Mouse (Mus musculus): ENCODE data around the gene Tmem19.

Tmem19 gene

GRCm38 (mm10) chr10:115361840-115362622 lies at the start of gene Tmem19:
Gene Tmem19, minus strand, starts transcription at chr10:115362501.
- peak; percentile 93 to 95 for DNase-seq (ENCODE audit: low spot score in 2 of 2)

- peak; percentile 31 to 59 for DNase-seq (ENCODE audit: low spot score in 2 of 2)
Measured at GRCm38 (mm10) chr10:115406393-115406792, 44.1 kb upstream of the Tmem19 start.

DNA sequence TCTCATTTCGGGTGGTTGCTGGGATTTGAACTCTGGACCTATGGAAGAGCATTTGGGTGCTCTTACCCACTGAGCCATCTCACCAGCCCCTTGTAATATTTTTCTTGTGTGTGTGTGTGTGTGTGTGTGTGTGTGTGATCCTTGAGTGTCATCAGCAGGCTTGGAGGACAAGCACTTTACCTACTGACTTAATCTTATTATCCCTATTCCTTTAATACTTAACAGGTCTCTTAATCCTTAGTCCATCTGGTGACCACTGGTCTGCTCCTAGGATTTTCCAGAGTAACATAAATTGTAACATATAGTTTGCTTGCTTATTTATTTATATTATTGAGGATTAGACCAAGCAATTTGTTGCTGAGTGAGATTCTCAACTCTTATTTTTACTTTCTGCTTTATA lies 29.6 kb upstream of the Tmem19 start:
- no peak for DNase-seq (ENCODE audit: low spot score in 2 of 2)

DNA sequence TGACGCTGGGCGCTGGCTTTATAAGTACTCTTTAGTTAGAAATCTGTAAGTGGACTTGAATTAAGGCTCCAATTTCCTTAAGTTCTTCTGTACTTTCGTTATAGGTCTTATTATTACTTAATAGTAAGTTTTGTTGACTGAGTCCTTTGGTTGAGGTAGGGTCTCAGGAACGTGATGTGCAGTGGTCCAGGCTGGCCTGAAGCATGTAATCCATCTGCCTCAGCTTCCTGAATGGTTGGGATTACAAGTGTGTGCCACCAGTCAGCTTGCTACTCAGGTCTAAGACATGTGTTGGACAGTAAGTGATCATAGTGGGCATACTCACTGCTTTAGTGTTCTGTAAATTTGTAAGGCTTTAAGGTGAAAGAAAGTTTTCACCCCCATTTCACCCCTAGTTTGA lies 28.8 kb upstream of the Tmem19 start:
- DNase-seq (ENCODE audit: low spot score in 2 of 2) = no peak

- no peak for DNase-seq (ENCODE audit: low spot score in 2 of 2)
Measured at GRCm38 (mm10) chr10:115387891-115388290, 25.6 kb upstream of the Tmem19 start.

DNA sequence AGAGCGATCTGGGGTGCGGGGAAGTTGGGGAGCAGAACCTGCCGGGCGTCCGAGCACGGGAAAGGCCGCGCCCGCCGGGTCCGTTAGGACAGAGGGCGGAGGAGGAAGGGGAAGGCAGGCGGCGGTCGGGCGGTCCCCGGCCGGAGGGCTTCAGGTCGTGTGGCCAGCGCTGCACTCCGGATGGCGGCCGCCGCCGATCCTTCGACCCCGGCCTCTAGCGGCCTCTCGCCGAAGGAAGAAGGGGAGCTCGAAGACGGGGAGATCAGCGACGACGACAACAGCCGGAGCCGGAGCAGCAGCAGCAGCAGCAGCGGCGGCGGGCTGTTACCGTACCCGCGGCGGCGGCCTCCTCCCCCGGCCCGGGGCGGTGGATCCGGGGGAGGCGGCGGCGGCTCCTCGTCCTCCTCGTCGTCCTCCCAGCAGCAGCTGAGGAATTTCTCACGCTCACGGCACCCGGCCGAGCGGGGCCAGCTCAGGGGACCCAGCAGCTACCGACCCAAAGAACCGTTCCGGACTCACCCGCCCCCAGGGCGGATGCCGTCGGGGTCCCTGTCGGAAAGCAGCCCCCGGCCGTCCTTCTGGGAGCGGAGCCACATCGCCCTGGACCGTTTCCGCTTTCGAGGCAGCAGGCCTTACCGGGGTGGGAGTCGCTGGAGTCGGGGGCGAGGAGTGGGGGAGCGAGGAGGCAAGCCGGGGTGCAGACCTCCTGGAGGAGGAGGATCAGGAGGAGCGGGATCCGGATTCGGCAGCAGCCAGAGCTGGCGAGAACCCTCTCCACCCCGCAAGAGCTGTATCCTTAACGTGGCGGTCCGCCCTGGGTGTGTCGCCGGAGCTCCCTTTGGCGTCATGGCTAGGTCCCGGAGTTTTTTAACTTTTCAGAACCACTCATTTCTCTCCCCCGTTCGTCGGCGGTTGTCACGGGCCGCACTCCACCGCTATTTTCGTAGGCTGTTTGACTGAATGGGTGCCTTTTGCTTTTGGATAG lies 23.0 kb upstream of the Tmem19 start:
- DNase-seq (ENCODE audit: low spot score in 2 of 2) = peak; percentile 28 to 41

DNA sequence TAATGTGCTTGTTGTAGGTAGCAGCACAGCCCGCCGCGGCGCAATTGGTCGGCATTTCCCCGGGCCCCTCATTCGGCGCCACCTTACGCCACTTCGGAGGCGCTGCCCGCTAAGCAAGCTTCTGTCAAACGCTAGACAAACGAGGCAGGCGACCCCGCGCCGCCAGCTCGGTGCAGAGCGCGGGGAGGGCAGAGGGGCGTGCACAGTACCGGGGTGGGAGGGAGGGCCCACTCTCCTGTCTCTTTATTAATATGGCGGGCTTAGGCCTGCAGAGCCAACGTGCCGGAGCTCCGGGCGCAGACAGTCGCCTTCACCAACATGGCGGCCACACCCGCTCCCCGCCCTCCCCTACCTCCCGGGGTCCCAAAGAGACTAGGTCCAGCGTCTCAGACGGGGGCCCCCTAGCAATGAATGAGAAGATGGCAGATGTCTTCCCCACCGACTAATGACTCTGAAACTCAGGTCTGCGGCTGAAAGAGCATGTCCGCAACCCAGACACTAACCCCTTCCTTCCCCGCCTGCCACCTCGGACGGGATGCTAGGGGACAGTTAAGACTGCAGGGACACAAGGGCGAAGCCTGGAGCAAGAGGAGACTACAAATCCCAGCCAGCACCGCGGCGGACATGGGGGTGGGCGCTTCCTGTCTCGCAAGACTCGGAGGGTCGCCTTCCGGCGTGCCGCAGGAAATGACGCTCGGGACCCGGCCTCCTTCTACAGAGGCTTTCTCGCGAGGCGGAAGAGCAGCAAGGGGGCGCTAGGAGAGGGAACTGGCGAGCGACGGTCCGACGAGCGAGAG lies 22.1 kb upstream of the Tmem19 start, which contains the start of the genes Thap2 and Zfc3h1:
Thap2 (minus strand) TSS at position 223 of the 797 bp plus-strand sequence.
Zfc3h1 (plus strand) TSS at position 739 of the 797 bp plus-strand sequence.
- peak; percentile 97 to 98 for DNase-seq (ENCODE audit: low spot score in 2 of 2)

- DNase-seq (ENCODE audit: low spot score in 2 of 2) = no peak
Measured at GRCm38 (mm10) chr10:115383644-115384220, 21.4 kb upstream of the Tmem19 start.

DNA sequence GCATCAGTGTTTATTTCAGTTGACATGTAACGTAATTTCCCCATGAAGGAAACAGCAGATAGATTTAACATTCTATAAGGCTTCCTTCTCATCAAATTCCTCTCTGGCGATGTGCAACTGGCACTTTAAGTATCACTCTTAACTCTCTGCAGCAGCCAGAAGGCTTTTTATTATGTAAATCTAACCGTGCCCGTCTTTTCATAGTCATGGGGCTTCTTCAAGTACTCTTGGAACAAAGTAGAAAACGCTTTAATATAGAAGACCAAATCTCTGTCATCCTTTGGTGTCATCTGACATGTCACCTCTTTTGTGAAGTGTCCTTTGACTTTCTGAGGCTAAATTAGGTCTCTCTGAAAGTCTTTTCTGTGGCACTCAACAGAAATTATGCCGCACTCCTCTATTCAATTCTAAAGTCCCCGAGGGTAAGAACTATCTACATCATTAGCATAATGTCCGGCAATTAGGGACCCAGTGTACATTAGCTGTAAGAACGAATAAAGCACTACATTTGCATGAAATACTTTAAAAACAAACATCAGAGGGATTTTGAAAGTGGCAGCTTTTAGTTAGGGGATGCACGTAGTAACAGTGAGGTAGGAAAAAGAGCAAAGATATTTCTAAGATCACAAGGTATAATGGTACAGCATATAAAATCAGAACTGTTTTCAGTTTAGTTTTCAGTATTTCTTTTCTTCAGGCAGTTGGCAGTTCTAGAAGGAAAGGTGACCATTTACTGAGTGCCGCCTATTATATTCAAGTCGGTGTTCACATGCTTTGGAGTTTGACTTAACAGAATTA lies 20.7 kb upstream of the Tmem19 start:
- no peak for DNase-seq (ENCODE audit: low spot score in 2 of 2)

GRCm38 (mm10) chr10:115381506-115382084 lies 19.3 kb upstream of the Tmem19 start:
- no peak for DNase-seq (ENCODE audit: low spot score in 2 of 2)

GRCm38 (mm10) chr10:115363151-115363550 lies 850 bp upstream of the Tmem19 start:
- DNase-seq (ENCODE audit: low spot score in 2 of 2) = peak; percentile 15 to 30

DNA sequence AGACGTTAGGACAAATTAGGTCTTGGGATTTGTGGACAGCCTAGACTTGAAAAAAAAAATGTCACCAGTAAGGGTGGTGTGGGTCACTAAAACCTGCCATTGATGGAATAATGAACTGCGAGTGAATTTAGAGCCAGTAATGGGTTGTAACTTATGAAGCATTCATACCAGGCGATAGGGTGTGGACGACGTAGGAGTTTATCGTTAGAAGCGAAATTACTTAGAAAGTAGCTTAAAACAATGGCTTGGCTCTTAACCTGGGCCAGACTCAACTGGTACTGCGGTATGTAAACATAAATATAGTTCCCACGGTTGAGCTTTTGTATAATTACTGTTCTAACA lies 293 bp upstream of the Tmem19 start:
- DNase-seq (ENCODE audit: low spot score in 2 of 2) = no peak

- DNase-seq (ENCODE audit: low spot score in 2 of 2) = no peak
Measured at GRCm38 (mm10) chr10:115359066-115359465, 3.2 kb downstream of the Tmem19 start.

GRCm38 (mm10) chr10:115358216-115358919 lies 3.9 kb downstream of the Tmem19 start:
- DNase-seq (ENCODE audit: low spot score in 2 of 2) = no peak

GRCm38 (mm10) chr10:115356106-115356505 lies 6.2 kb downstream of the Tmem19 start:
- DNase-seq (ENCODE audit: low spot score in 2 of 2) = no peak

DNA sequence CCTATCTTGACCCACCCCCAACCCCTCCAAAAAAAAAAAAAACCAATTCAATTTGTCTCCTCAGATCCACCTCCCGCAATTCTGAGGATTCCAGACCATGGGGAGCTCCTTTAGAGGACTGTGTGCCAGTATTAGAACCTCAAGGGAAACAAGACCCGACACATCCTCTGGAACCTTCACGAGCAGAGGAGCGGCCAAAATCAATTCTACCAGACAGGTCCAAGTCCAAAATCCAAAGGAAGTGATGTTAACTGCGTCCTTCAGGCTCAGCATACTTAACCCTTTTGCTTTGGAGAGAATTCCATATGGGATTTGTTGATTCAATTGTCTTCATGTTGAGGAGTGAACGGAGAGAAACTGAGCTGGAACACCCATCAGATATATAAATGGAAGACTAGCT lies 7.3 kb downstream of the Tmem19 start:
- DNase-seq (ENCODE audit: low spot score in 2 of 2) = no peak

DNA sequence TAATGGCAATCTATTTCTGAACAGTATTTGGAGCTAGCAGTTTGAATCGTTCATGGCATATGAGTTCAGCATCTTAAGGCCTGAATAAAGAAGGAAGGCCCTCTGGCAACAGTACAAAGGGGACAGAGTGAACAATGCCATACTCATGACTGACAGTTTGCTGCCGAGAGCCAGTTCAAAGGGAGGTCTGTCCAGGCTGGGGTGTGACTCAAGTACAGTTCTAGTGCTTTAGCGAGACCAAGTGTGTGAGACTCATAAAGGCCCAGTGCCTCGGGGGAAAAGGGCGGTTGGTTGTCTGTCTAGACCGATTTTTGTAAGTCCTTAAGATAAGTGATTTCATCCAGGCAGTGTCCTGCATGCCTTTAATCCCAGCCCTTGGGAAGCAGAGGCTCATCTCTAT lies 7.7 kb downstream of the Tmem19 start:
- no peak for DNase-seq (ENCODE audit: low spot score in 2 of 2)

- DNase-seq (ENCODE audit: low spot score in 2 of 2) = no peak
Measured at GRCm38 (mm10) chr10:115350810-115351397, 11.4 kb downstream of the Tmem19 start.

- DNase-seq (ENCODE audit: low spot score in 2 of 2) = no peak
Measured at GRCm38 (mm10) chr10:115349509-115349908, 12.8 kb downstream of the Tmem19 start.

Data from natural killer cell, adult 2 months (primary cell).